Mouse (Mus musculus) ES-Bruce4 (cell line): ENCODE results near the gene Lgals7.

Experiments used
- CTCF ChIP-seq: IDR thresholded peaks from one replicate; pipeline ENCODE4 v1.8.1; 2011; ENCODE audit warnings: low read depth, low read length
- POLR2A ChIP-seq: IDR thresholded peaks from one replicate; pipeline ENCODE4 v1.8.1; 2011; ENCODE audit warnings: low read length; ENCODE audit not compliant: insufficient read depth

- TF ChIP-seq CTCF (no peak), POLR2A (no peak)
Measured at GRCm38 (mm10) chr7:28877856-28878255, 14.2 kb downstream of the Lgals7 start.
